Mouse (Mus musculus): ENCODE results near the gene Glipr1l1. TPM values are rescaled to one million over a fixed set of nuclear protein-coding genes. Genes with fewer than 3 reads are reported as not detected.
"Not testable (repeated sequence)": the region's sequence is repeated elsewhere in the genome, so short reads cannot be mapped to it uniquely, and the experiment has no call there.

The Glipr1l1 gene
- polyA plus RNA-seq, 1 experiment from 2014 or later: not detected

DNA sequence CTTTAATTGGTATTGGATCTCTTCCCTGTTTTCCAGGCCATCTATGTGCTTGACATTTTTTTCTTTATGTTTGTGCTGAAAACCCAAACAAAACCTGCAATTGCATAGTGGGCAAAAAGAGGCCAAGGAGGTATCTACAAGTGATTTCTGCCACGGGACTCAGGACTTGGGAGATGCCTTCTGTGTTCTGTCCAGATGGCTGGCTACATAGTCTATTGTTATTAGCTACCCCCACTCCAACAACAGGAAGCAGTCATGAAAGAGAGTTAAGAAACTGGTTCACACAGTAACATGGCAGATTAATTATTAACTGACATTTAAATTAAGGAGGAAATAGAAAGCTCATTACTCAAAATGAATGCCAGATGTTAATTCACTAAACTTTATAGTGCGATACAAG is 65.1 kb downstream of the Glipr1l1 start:
- H3K4me2 ChIP-seq; ATAC-seq (ENCODE audit: insufficient number of reproducible peaks, low FRiP score); H3K27ac ChIP-seq (ENCODE audit: poor library complexity, severe bottlenecking); H3K4me3 ChIP-seq; H3K9ac ChIP-seq; H3K4me1 ChIP-seq (replicated peaks); H3K27me3 ChIP-seq (replicated peaks); H3K9me3 ChIP-seq (replicated peaks); H3K36me3 ChIP-seq: not testable (repeated sequence)
- WGBS: 59% methylated on average over 2 of the region's 2 CpGs

DNA sequence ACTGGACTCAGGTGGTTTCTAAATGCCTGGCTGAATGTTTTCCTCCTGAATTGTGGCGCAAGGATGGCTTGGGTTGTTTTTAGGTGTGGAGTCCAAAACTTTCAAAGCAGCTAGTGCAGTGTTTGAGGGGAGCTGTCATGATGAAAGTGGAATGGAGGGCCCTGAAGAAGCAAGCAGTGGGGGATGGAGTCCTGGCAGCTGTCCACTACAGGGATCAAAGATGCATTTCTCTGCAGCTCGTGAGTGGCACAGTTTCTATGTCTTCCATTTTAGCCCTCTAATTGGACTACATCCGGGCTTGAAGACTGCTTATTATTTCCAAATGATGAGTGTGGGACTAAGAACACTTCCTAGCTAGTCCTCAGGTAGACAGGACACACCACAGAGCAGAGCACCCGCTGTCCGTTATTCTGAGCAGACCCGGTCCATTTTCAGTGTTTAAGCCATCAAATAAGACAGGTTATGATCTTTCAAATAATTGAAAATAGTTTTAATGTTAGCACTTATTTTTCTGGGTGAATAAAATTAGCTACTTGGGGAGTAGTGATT is 67.8 kb downstream of the Glipr1l1 start:
- not testable (repeated sequence) for H3K27ac ChIP-seq (ENCODE audit: poor library complexity, severe bottlenecking); H3K36me3 ChIP-seq; H3K4me1 ChIP-seq (replicated peaks); H3K27me3 ChIP-seq (replicated peaks); H3K4me3 ChIP-seq; ATAC-seq (ENCODE audit: insufficient number of reproducible peaks, low FRiP score); H3K4me2 ChIP-seq; H3K9ac ChIP-seq; H3K9me3 ChIP-seq (replicated peaks)
- WGBS: 62% methylated on average over 6 of the region's 6 CpGs

Other genes with a start within 250 kb of the Glipr1l1 start
- gene Krr1, start 87.5 kb upstream of the Glipr1l1 start, polyA plus RNA-seq (2016; fragmentation: Nextera tagmentation; extraction: Ambion mirVana): 29.8 and 32.8 TPM in 2 replicates
- gene Glipr1, start 57.6 kb upstream of the Glipr1l1 start, polyA plus RNA-seq (2016; fragmentation: Nextera tagmentation; extraction: Ambion mirVana): 1.6 and 2.6 TPM in 2 replicates
- not detected in 2 replicates for gene Glipr1l2, start 23.2 kb downstream of the Glipr1l1 start, polyA plus RNA-seq (2016; fragmentation: Nextera tagmentation; extraction: Ambion mirVana)
- gene Glipr1l3, start 100.1 kb downstream of the Glipr1l1 start, polyA plus RNA-seq (2016; fragmentation: Nextera tagmentation; extraction: Ambion mirVana): not detected in 2 replicates
- 0.19 and 0.21 TPM in 2 replicates for gene Caps2, start 103.4 kb downstream of the Glipr1l1 start, polyA plus RNA-seq (2016; fragmentation: Nextera tagmentation; extraction: Ambion mirVana)
- 1.3 and 1.7 TPM in 2 replicates for gene Kcnc2, start 210.9 kb downstream of the Glipr1l1 start, polyA plus RNA-seq (2016; fragmentation: Nextera tagmentation; extraction: Ambion mirVana)

Measured in heart, embryonic 12.5 days (tissue).